Mouse (Mus musculus) right cerebral cortex, postnatal 14 days (tissue): ENCODE data around the gene Fam167b.

Experiments used
- DNase-seq: peaks from one replicate; pipeline ENCODE4 v3.0.0; 2022

The Fam167b gene

GRCm38 (mm10) chr4:129578466-129578865 lies at the start of gene Fam167b:
Fam167b (minus strand) TSS chr4:129578549.
- no peak for DNase-seq

DNA sequence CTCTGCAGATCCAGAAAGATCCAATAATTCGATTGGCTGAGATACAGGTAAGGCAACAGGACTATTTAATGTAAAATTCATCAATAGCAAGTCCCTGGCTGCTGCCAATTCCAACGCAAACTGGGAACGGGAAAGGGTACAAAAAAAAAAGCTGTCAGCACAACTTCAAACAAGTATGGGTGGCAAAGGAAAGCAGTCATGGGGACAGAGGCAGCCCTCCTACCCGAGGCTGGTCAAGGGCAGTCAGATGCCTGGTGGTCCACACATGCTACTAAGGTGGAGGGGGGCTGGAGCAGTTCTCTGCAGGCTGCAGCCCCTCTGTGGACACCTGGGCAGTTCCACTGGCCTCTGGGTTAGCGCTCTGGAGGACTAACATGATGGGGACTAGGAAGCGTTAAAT lies 47.7 kb upstream of the Fam167b start:
- DNase-seq = no peak

DNA sequence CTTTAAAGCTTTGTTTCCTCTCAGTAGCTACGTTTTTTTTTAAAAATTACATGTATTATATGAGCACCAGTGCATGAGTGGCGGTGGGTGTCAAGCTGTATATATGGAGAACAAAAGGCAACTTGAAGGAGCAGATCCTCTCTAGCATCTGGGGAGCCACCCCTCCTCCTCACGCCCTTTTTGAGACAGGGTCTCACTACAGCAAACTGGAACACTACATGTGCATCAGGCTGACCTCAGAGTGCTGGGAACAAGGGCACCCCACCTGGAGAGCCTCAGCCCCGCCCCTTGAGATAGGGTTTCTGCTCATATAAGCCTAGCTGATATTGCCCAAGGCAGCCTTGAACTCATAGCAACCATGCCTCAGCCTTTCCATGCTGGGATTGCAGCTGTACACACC lies 47.1 kb upstream of the Fam167b start:
- DNase-seq = no peak

DNA sequence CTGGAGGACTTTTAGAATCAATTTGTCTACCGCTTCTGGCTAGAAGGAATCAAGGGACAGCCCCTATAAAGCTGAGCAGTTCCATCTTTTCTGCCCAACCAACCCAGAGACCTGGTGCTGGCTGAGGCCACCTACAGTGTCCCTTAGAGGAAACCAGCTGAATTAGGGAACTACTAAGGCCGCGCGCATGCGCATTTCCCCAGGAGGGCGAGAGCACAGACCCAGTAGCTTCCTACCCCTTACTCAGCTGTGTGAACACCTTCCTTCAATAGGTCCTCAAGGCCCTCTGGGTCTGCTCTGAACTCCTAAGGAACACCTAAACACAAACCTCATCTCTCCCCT lies 46.7 kb upstream of the Fam167b start:
- DNase-seq = peak; percentile 66

DNA sequence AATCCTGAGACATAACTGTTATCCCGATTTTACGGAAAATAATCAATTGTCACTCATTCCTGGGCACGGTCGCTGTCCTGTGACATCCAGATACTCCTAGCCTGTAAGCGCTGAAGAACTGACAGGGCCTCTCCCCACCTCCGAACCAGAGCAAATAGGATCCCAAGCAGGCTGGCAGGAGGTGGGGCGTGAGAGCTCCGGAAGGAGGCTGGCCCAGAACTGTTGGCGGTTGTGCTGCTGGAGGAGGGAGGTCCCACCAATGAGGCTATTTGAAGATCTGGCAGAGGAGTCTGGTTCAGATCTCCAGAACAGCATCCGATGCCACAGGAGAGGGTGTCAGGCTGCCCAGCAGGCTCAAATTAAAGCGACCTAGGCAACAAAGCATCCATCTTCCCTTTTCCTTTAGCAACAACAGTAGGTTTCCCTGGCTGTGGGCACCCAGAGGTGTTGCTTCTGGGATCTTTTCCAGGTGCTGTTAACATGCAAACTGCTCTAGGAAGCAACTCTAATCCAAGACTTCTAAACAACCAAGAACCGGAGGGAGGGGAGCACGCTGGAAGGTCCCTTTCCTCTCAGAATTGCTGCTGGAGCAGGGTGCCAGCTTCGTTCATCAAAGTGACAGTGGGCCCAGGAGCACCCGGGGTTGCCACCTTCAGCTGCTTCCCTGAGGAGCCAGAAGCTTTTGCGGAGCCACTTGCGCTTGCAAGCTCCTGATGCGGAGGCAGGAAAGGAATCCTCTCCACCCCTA lies 46.1 kb upstream of the Fam167b start:
- DNase-seq = peak; percentile 81

- no peak for DNase-seq
These were observed 45.3 kb upstream of the Fam167b start, which contains the start of gene Ccdc28b for GRCm38 (mm10) chr4:129623681-129624091. Ccdc28b (minus strand) TSS chr4:129623947.

- no peak for DNase-seq
These were observed 44.6 kb upstream of the Fam167b start for GRCm38 (mm10) chr4:129622803-129623535.

DNA sequence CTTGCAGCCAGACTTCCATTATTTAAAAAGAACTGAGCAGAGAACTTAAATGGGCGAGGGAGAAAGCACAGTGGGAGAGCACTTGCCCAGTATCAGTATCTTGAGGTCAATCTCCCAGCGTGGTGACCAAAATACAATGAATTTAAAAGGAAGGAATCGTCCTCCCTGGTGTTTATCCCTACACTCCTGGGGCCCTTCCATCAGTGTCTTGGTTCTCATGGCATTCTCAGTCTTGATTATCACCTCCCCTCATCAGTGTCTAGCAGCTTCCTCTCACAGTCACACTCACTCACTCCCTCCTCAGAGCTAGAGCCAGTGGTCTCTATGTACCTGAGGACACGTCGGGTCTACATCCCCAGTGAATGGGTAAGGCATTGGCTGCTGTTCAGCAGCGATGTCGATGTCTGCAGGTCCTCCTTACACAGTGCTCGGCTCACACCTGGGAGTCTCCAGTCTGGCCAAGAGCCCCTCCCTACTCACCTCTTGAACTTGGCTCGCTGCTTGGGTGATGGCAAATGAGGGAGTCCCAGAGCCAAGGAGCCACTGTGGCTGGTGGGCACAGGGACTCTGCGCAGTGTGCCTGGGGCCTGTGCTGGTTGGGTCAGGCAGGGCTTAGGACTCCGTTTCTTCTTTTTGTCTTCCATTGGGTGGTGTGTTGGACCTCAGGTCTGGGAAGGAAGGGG lies 43.9 kb upstream of the Fam167b start:
- no peak for DNase-seq

DNA sequence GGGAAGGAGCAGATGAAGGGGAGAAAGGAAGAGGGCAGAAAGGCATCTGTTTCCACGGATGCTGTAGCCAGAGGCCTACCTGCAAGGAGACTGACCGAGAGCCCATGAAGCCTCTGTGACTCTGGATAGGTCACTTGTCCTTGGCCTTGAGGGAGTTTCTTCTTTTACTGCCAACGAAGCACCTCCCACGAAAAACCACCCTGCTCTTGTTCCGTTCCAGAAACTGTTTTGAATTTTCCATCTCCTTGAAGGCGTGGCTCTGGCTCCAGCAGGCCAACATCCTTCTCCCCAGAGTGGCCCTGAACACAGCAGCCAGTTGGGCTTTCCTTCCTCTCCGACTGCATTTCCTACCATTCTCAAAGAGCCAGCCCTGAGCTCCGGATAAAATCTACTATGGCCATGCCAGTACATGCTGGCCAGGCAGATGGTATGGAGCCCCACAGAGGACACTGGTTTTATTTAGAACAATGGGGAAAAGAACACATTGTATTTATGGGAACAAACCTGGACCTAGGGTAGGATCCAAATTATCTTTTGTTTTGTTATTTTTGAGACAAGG lies 43.0 kb upstream of the Fam167b start:
- DNase-seq = no peak

DNA sequence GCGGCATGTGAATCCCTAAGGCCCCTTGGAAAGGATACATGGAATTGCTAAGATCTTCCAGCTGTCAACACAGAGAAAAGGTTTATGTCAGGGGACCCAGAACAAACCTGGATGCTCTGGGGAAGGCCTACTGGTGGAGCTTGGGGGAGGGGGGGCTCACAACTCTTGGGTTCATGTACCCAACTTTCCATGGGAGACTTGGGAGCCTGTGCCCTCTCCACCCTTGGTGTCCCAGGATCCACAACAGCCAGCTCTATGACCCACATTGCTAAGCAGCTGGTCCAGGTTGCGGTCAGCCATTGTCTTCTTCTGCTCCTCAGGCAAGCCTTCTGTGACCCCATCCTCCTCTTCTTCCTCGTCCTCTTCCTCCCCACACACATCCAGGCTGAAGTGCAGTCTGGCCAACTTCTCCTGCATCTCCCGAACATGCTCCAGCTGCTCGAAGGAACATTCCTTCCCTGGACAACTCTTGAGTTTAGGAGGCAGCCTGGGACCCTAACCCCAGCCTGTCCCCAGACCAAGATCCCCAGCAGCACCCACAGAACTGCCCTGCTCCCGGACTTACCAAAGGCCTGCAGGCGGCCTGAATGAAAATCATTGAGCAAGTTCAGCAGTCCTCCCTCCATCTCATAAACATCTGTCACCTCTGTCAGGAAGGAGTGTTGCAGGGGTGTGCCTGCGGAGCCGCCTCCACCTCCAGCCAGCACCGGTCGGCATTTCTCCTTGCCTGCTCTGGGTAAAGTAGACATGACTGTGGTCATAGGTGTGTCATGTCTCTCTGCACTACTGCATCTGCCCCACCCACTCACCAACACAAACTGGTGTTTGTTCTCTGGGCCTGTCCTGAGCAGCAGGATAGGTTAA lies 42.3 kb upstream of the Fam167b start:
- DNase-seq = no peak

- DNase-seq = peak; percentile 97
These were observed 40.7 kb upstream of the Fam167b start, which contains the start of gene Iqcc for GRCm38 (mm10) chr4:129618786-129619691. Iqcc (minus strand) TSS chr4:129619099.

GRCm38 (mm10) chr4:129618031-129618430 lies 39.7 kb upstream of the Fam167b start:
- no peak for DNase-seq

- no peak for DNase-seq
These were observed 38.8 kb upstream of the Fam167b start for GRCm38 (mm10) chr4:129617121-129617641.

DNA sequence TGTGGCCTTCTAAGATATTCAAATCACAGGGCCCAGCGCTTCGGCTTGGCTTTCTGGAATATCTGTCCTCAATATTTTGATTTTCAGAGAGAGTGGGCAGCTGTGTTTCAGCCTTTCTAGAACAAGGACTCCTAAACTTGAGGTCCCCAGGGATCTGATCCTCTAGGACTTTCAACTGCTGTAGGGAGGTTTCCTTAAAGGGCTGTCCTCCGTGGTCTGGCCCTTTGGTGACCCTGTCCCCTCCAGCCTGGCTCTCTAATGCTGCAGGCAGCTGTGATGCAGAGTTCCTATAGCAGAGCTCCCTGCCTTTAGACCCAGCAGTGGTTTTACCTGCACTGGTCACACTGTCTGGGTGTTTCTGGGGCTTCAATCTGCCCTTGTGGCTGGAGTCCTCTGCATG lies 38.3 kb upstream of the Fam167b start:
- no peak for DNase-seq

DNA sequence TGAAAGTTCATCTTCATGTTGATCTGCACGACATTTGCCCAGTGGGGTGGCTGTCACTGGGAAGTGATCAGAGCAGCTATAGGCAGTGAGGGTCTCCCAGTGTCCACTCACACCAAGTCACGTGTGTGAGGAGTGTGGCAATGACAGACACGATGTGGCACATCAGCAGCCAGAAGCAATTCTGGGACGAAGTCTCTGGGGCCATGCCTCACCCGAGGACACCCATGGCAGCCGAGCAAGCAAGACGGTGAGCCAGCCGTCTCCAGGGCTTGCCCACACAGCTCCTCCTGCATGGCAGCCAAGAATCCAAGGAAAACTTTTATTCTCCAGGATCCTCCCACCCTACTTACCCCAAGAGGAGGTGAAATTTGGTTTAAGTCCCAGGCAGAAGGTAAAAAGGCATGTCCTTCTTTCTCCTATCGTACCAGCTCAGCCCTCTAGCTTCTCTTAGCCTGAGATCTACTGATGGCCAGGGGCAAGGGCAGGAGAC lies 37.5 kb upstream of the Fam167b start:
- DNase-seq = no peak

GRCm38 (mm10) chr4:129614093-129614492 lies 35.7 kb upstream of the Fam167b start, which contains the start of gene Dcdc2b:
Dcdc2b (minus strand) TSS chr4:129614257.
- DNase-seq = no peak

DNA sequence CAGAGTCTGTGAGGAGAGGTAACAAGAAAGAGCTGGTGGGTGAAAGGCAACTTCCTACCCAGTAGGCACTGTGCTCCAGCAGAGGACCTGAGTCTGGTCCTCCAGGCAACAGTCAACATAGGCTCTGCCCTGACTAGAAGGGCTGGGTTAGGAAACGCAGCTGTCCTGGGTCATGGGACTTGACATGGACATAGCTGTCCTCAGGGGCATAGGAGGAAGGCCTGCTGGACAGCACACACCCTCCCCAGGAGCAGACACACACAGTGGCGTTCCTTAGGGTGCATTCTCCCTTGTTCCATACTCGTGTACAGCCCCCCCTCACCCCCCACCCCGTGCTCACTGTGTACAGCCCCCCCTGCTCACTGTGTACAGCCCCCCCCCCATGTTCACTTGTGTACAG lies 32.1 kb upstream of the Fam167b start:
- DNase-seq = no peak

DNA sequence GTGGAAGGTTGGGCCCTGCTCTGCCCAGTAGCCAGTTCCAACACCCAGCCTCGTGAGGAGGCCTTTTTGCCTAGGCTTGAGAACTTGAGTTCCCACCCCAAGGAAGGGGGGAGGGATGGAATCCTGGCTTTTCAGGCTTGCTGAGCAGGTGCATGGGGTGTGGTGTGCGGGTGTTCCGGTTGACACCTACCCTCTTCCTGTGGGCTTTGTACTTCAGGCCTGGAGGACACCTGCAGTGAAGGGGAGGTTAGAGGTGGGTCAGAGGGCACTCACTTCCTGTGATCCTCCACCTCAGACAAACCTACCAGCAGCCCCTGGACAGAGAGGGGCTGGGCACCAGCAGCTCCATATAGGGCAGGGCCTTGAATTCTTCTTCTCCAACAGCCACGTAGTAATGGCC lies 31.7 kb upstream of the Fam167b start:
- DNase-seq = no peak

- no peak for DNase-seq
These were observed 30.8 kb upstream of the Fam167b start for GRCm38 (mm10) chr4:129609139-129609631.

DNA sequence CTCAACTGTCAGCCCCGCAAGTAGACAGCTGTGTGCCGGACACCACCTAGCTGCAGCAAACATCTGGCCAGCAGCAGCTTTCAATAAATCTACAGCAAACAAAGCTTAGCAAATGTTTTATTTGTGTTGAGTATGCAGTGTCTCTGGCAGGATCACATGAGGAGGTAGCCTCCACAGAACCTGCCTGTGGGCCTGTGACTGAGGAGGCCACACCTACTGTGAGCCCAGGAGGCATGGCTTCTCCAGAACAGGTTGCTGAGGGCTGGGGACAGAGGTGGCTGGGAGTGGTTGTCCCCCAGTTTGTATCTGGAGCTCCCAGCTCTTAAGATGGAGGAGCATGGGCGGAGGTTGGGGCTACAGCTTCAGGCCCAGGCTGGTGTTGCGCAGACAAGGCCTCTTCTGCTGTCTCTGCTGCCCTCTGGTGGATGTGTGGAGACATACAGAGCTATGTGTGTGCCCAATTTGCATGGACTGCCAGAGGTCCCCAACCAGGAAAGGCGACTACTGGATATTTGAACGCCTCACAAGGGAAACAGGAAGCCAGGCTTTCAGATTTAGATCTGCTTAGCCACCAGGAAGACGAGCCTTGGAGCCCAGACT lies 30.2 kb upstream of the Fam167b start:
- DNase-seq = peak; percentile 86
